Mouse (Mus musculus) midbrain, postnatal 0 days (tissue): ENCODE measurements around the gene Otop2. TPM values are rescaled to one million over a fixed set of nuclear protein-coding genes. Genes with fewer than 3 reads are reported as not detected.
A peak's percentile ranks its signal among the peaks of the same experiment; 100 is the strongest.

Experiments used
- ATAC-seq: fragments of 200-750 bp; cut with Nextera tagmentation; 2 replicates; pipeline ENCODE4 v1.8.0; 2017; ENCODE audit warnings: moderate number of reproducible peaks, mild to moderate bottlenecking, moderate TSS enrichment, moderate library complexity; ENCODE audit not compliant: low FRiP score
- DNase-seq: peaks from one replicate; pipeline ENCODE4 v3.0.0-alpha.2; 2015; ENCODE audit warnings: low spot score
- H3K27ac ChIP-seq: fragments of 300-500 bp; sonication (generic); 2 replicates; pipeline ENCODE4 v1.5.1; 2014; ENCODE audit warnings: low read depth, mild to moderate bottlenecking, low read length, mixed read lengths
- H3K27me3 ChIP-seq: fragments of 300-500 bp; sonication (generic); 2 replicates; pipeline ENCODE4 v1.6.1; 2014; ENCODE audit warnings: low read length, control low read depth, mixed read lengths; ENCODE audit not compliant: insufficient read depth
- H3K36me3 ChIP-seq: fragments of 300-500 bp; sonication (generic); 2 replicates; pipeline ENCODE4 v1.6.1; 2014; ENCODE audit warnings: low read length, control low read depth, mixed read lengths; ENCODE audit not compliant: insufficient read depth
- H3K4me1 ChIP-seq: fragments of 300-500 bp; sonication (generic); 2 replicates; pipeline ENCODE4 v1.6.1; 2014; ENCODE audit warnings: mild to moderate bottlenecking, control low read depth, antibody characterized with exemption, low read length, mixed read lengths; ENCODE audit not compliant: insufficient read depth
- H3K4me2 ChIP-seq: fragments of 300-500 bp; sonication (generic); 2 replicates; pipeline ENCODE4 v1.6.1; 2014; ENCODE audit warnings: low read depth, mild to moderate bottlenecking, low read length, mixed read lengths; ENCODE audit not compliant: poor library complexity, severe bottlenecking
- H3K4me3 ChIP-seq: fragments of 300-500 bp; sonication (generic); 2 replicates; pipeline ENCODE4 v1.5.1; 2014; ENCODE audit warnings: low read depth, mild to moderate bottlenecking, low read length, moderate library complexity
- H3K9ac ChIP-seq: fragments of 300-500 bp; sonication (generic); replicated peaks from 2 replicates; pipeline ENCODE4 v1.6.1; 2014; ENCODE audit warnings: mild to moderate bottlenecking, low read length, moderate library complexity, mixed read lengths; ENCODE audit not compliant: poor library complexity, severe bottlenecking
- H3K9me3 ChIP-seq: fragments of 300-500 bp; sonication (generic); 2 replicates; pipeline ENCODE4 v1.6.1; 2016; ENCODE audit warnings: low read length, control low read depth
- CTCF ChIP-seq: IDR thresholded peaks from 2 replicates; pipeline ENCODE4 v1.5.1; 2016; ENCODE audit warnings: antibody characterized with exemption, mild to moderate bottlenecking
- WGBS: fragments of 180-500 bp; shearing (Covaris S2); extraction: QIAGEN DNeasy Blood & Tissue Kit; methylation state at CpG from one replicate; pipeline ENCODE4 v1.1.7; 2014; 5-methylcytosine and 5-hydroxymethylcytosine counted together
- polyA plus RNA-seq: library from polyadenylated mRNA; unstranded; fragments of >200 nt; fragmentation: Nextera tagmentation; extraction: Ambion mirVana; gene quantifications from 2 replicates; pipeline ENCODE4 v1.2.1, GENCODE M21; 2015
- total RNA-seq: library from RNA; depleted of rRNA; stranded (reverse); fragments of >200 nt; gene quantifications from 2 replicates; pipeline ENCODE4 v1.2.3, GENCODE M21; 2014

Gene Otop2
- total and polyA plus RNA-seq, 2 experiments from 2014 or later, result 0.05 to 0.15 TPM

GRCm38 (mm10) chr11:115264862-115265668 is 41.9 kb upstream of the Otop2 start:
- Histone ChIP-seq H3K27ac (no peak overlapping the region), H3K4me1 (peaks cover 7% of the 10 kb centered on the region; the same call in 1 of the 2 replicates), H3K27me3 (peaks cover 72% of the 10 kb centered on the region), H3K9me3 (no peaks in the 10 kb centered on the region), H3K9ac (no peak overlapping the region), H3K4me2 (peak overlapping the region; percentile 36), H3K36me3 (peaks cover 18% of the 10 kb centered on the region), H3K4me3 (0 out of 2 replicates have a peak overlapping the region, but pooled peaks have one; percentile 1)
- DNase-seq (peak; percentile 42), ATAC-seq (no peak)
- WGBS, result 7% methylated on average over 39 of the region's 39 CpGs
- TF ChIP-seq CTCF, result peak; percentile 67

- peaks cover 7% of the 10 kb centered on the region; the same call in 1 of the 2 replicates for H3K4me1 ChIP-seq
- no peak overlapping the region for H3K27ac ChIP-seq
- WGBS, result 4% methylated on average over 20 of the region's 20 CpGs
- peaks cover 66% of the 10 kb centered on the region for H3K27me3 ChIP-seq
- H3K4me3 ChIP-seq, result peak overlapping the region; percentile 35; the same call in 1 of the 2 replicates
- no peaks in the 10 kb centered on the region for H3K9me3 ChIP-seq
- H3K4me2 ChIP-seq, result no peak overlapping the region
- TF ChIP-seq CTCF, result no peak
- ATAC-seq, result no peak
- no peak for DNase-seq
- H3K9ac ChIP-seq, result no peak overlapping the region
- peaks cover 18% of the 10 kb centered on the region for H3K36me3 ChIP-seq
Observed at GRCm38 (mm10) chr11:115265771-115266399, 41.1 kb upstream of the Otop2 start.

GRCm38 (mm10) chr11:115266400-115266778 is 40.6 kb upstream of the Otop2 start:
- Histone ChIP-seq H3K9ac (peak overlapping the region; percentile 46), H3K27me3 (peaks cover 61% of the 10 kb centered on the region), H3K9me3 (no peaks in the 10 kb centered on the region), H3K36me3 (peaks cover 19% of the 10 kb centered on the region), H3K4me2 (peak overlapping the region; percentile 72), H3K4me1 (peaks cover 7% of the 10 kb centered on the region; the same call in 1 of the 2 replicates), H3K27ac (no peak overlapping the region), H3K4me3 (peak overlapping the region; percentile 35)
- 2% methylated on average over 21 of the region's 22 CpGs for whole genome bisulfite sequencing
- ATAC-seq, result no peak
- no peak for DNase-seq
- TF ChIP-seq CTCF, result no peak

- DNase-seq (no peak), ATAC-seq (no peak)
- Histone ChIP-seq H3K36me3 (peaks cover 26% of the 10 kb centered on the region), H3K4me2 (peak within 1 kb of the TSS; percentile 72), H3K27ac (no peak within 1 kb of the TSS), H3K9ac (peak within 1 kb of the TSS; percentile 46), H3K27me3 (peaks cover 52% of the 10 kb centered on the region), H3K4me1 (peaks cover 7% of the 10 kb centered on the region; the same call in 1 of the 2 replicates), H3K9me3 (no peaks in the 10 kb centered on the region), H3K4me3 (peak within 1 kb of the TSS; percentile 35)
- TF ChIP-seq CTCF, result no peak
- 8% methylated on average over 36 of the region's 50 CpGs for WGBS
Observed at GRCm38 (mm10) chr11:115267061-115267883, 39.7 kb upstream of the Otop2 start, which contains the start of gene Grin2c. Grin2c (minus strand) TSS chr11:115267243.

GRCm38 (mm10) chr11:115267958-115268357 is 39.0 kb upstream of the Otop2 start:
- H3K36me3 ChIP-seq, result peaks cover 26% of the 10 kb centered on the region
- WGBS, result 81% methylated on average over 11 of the region's 11 CpGs
- no peak overlapping the region for H3K4me3 ChIP-seq
- H3K4me1 ChIP-seq, result peaks cover 7% of the 10 kb centered on the region; the same call in 1 of the 2 replicates
- H3K27me3 ChIP-seq, result peaks cover 51% of the 10 kb centered on the region
- H3K9me3 ChIP-seq, result no peaks in the 10 kb centered on the region
- ATAC-seq, result no peak
- H3K4me2 ChIP-seq, result no peak overlapping the region
- DNase-seq, result no peak
- no peak overlapping the region for H3K9ac ChIP-seq
- TF ChIP-seq CTCF, result no peak
- H3K27ac ChIP-seq, result no peak overlapping the region
